Mouse (Mus musculus) hindbrain, embryonic 12.5 days (tissue): ENCODE measurements around the gene Olfr844. TPM values are rescaled to one million over a fixed set of nuclear protein-coding genes. Genes with fewer than 3 reads are reported as not detected.

Source experiments
- ATAC-seq: fragments of 200-750 bp; cut with Nextera tagmentation; 2 replicates; pipeline ENCODE4 v1.8.0; 2017; ENCODE audit warnings: moderate TSS enrichment; ENCODE audit not compliant: low FRiP score
- H3K27ac ChIP-seq: fragments of 300-500 bp; sonication (generic); 2 replicates; pipeline ENCODE4 v1.5.1; 2016; ENCODE audit warnings: mild to moderate bottlenecking
- H3K27me3 ChIP-seq: fragments of 300-500 bp; sonication (generic); 2 replicates; pipeline ENCODE4 v1.6.1; 2016; ENCODE audit warnings: mild to moderate bottlenecking
- H3K36me3 ChIP-seq: fragments of 300-500 bp; sonication (generic); 2 replicates; pipeline ENCODE4 v1.6.1; 2016; ENCODE audit warnings: mild to moderate bottlenecking
- H3K4me1 ChIP-seq: fragments of 300-500 bp; sonication (generic); 2 replicates; pipeline ENCODE4 v1.6.1; 2016
- H3K4me2 ChIP-seq: fragments of 300-500 bp; sonication (generic); replicated peaks from 2 replicates; pipeline ENCODE4 v1.6.1; 2016; ENCODE audit warnings: mild to moderate bottlenecking
- H3K4me3 ChIP-seq: fragments of 300-500 bp; sonication (generic); 2 replicates; pipeline ENCODE4 v1.5.1; 2016; ENCODE audit warnings: mild to moderate bottlenecking
- H3K9ac ChIP-seq: fragments of 300-500 bp; sonication (generic); 2 replicates; pipeline ENCODE4 v1.6.1; 2016; ENCODE audit warnings: mild to moderate bottlenecking, moderate library complexity
- H3K9me3 ChIP-seq: fragments of 300-500 bp; sonication (generic); replicated peaks from 2 replicates; pipeline ENCODE4 v1.6.1; 2016; ENCODE audit warnings: mild to moderate bottlenecking
- WGBS: fragments of 180-500 bp; shearing (Covaris S2); methylation state at CpG from one replicate; pipeline ENCODE4 v1.1.7; 2016; 5-methylcytosine and 5-hydroxymethylcytosine counted together
- polyA plus RNA-seq: library from polyadenylated mRNA; unstranded; fragments of >200 nt; fragmentation: Nextera tagmentation; extraction: Ambion mirVana; gene quantifications from 2 replicates; pipeline ENCODE4 v1.2.1, GENCODE M21; 2016

Olfr844 gene
- polyA plus RNA-seq: not detected in 2 replicates

DNA sequence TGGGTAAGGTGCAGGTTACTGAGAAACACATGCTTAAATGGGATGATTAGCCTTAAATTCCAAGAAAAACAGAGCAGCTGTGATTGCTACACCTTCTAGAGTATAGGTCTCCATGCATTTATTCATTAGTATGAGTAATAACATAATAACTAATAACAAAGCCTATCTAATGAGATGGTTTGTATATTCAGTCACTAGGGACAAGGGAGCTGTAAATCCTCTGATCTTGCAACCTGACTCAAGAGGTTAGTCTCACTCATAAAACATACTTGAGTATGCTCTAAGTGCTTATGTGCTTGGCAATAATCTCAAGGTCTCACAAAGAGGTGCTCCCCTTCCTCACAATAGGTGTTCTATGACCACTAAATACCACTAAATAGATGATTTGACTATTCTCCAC lies at the start of gene Olfr844:
Gene Olfr844 (plus strand): TSS at position 301 of the 400 bp plus-strand sequence.
- no peak for ATAC-seq
- Histone ChIP-seq H3K27ac (no peak within 1 kb of the TSS), H3K4me3 (no peak within 1 kb of the TSS), H3K9ac (no peak within 1 kb of the TSS), H3K27me3 (no peaks in the 10 kb centered on the region), H3K9me3 (peaks cover 13% of the 10 kb centered on the region; the same call in 1 of the 2 replicates), H3K36me3 (no peaks in the 10 kb centered on the region), H3K4me1 (no peaks in the 10 kb centered on the region), H3K4me2 (no peak within 1 kb of the TSS)

DNA sequence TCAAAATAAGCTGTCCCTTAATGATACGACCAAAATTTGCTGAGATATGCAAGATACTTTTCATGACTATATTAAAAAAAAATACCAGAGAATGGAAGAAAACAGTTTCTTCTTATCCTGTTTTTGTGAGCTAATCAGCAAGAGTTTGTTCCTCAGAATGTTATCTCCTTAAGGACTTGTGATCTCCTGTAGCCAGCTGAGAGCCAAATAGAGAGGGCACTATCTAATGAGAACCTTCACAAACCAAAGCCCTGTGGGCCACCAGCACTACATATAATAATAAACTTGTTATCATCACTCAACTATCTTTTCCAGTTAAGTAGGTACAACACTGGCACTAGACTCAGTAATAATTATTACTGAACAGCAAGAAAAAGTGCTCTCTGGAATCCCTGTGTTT lies 20.0 kb downstream of the Olfr844 start, which contains the start of gene Olfr845:
Gene Olfr845 (plus strand): TSS at position 301 of the 400 bp plus-strand sequence.
- WGBS: 73% methylated on average over 1 of the region's 1 CpGs
- no peak within 1 kb of the TSS for H3K27ac ChIP-seq
- ATAC-seq: no peak
- H3K9ac ChIP-seq: no peak within 1 kb of the TSS
- H3K4me3 ChIP-seq: no peak within 1 kb of the TSS
- H3K27me3 ChIP-seq: no peaks in the 10 kb centered on the region
- H3K36me3 ChIP-seq: no peaks in the 10 kb centered on the region
- no peaks in the 10 kb centered on the region for H3K4me1 ChIP-seq
- no peak within 1 kb of the TSS for H3K4me2 ChIP-seq
- H3K9me3 ChIP-seq: peaks cover 5% of the 10 kb centered on the region

DNA sequence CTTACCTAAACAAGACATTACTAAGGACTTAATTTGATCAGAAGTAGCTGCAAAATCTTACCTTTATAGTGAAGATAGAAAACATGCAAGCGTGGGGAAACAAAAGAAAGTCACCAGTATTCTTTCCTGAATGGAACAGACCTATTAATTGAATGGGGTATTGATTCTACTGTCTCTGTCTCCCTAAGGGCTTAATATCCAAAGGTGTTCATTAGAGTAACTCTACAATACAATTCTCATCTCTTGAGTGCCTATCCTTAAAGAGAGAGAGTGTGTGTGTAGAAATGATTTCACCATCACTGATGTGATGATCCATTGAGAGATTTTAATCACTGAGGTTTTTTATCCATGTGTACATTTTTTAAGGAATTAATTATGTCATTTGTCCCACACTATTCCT lies 47.8 kb downstream of the Olfr844 start, which contains the start of gene Olfr846:
Gene Olfr846 (minus strand): TSS at position 101 of the 400 bp plus-strand sequence.
- Histone ChIP-seq H3K27me3 (no peaks in the 10 kb centered on the region), H3K4me2 (no peak within 1 kb of the TSS), H3K27ac (no peak within 1 kb of the TSS), H3K9me3 (peaks cover 19% of the 10 kb centered on the region), H3K9ac (no peak within 1 kb of the TSS), H3K4me1 (no peaks in the 10 kb centered on the region), H3K4me3 (no peak within 1 kb of the TSS), H3K36me3 (no peaks in the 10 kb centered on the region)
- WGBS: 60% methylated on average over 1 of the region's 1 CpGs
- no peak for ATAC-seq

Other genes starting within 250 kb of the Olfr844 start
- not detected in 2 replicates for gene Olfr836, start 196.0 kb upstream of the Olfr844 start, polyA plus RNA-seq
- gene Olfr837, start 180.0 kb upstream of the Olfr844 start, polyA plus RNA-seq: not detected in 2 replicates
- not detected in 2 replicates for gene Olfr839-ps1, start 139.0 kb upstream of the Olfr844 start, polyA plus RNA-seq
- not detected in 2 replicates for gene Olfr843, start 64.4 kb upstream of the Olfr844 start, polyA plus RNA-seq
- not detected in 2 replicates for gene Olfr845, start 20.1 kb downstream of the Olfr844 start, polyA plus RNA-seq
- not detected in 2 replicates for gene Olfr846, start 47.7 kb downstream of the Olfr844 start, polyA plus RNA-seq
- not detected in 2 replicates for gene Olfr847, start 62.3 kb downstream of the Olfr844 start, polyA plus RNA-seq
- gene Olfr849, start 123.9 kb downstream of the Olfr844 start, polyA plus RNA-seq: not detected in 2 replicates
- gene Olfr850, start 161.9 kb downstream of the Olfr844 start, polyA plus RNA-seq: not detected in 2 replicates
- not detected in 2 replicates for gene Olfr851, start 176.9 kb downstream of the Olfr844 start, polyA plus RNA-seq
- not detected in 2 replicates for gene Olfr853, start 224.7 kb downstream of the Olfr844 start, polyA plus RNA-seq